Mouse (Mus musculus) hindbrain, postnatal 0 days (tissue): ENCODE measurements around the gene Dnajb12. TPM values are rescaled to one million over a fixed set of nuclear protein-coding genes. Genes with fewer than 3 reads are reported as not detected.

Experiments used
- ATAC-seq: fragments of 200-750 bp; cut with Nextera tagmentation; 2 replicates; pipeline ENCODE4 v1.8.0; 2017; ENCODE audit warnings: mild to moderate bottlenecking, moderate TSS enrichment, moderate library complexity
- DNase-seq: peaks from one replicate; pipeline ENCODE4 v3.0.0-alpha.2; 2015; ENCODE audit warnings: low spot score
- H3K27ac ChIP-seq: fragments of 300-500 bp; sonication (generic); 2 replicates; pipeline ENCODE4 v1.5.1; 2014; ENCODE audit warnings: mild to moderate bottlenecking
- H3K27me3 ChIP-seq: fragments of 300-500 bp; sonication (generic); 2 replicates; pipeline ENCODE4 v1.6.1; 2014; ENCODE audit warnings: low read length, mixed read lengths; ENCODE audit not compliant: insufficient read depth
- H3K36me3 ChIP-seq: fragments of 300-500 bp; sonication (generic); 2 replicates; pipeline ENCODE4 v1.6.1; 2014; ENCODE audit warnings: low read length, mixed read lengths; ENCODE audit not compliant: insufficient read depth
- H3K4me1 ChIP-seq: fragments of 300-500 bp; sonication (generic); 2 replicates; pipeline ENCODE4 v1.6.1; 2014; ENCODE audit warnings: antibody characterized with exemption, low read length, mixed read lengths; ENCODE audit not compliant: insufficient read depth
- H3K4me2 ChIP-seq: fragments of 300-500 bp; sonication (generic); 2 replicates; pipeline ENCODE4 v1.6.1; 2014; ENCODE audit warnings: low read depth, mild to moderate bottlenecking, low read length, moderate library complexity, mixed read lengths
- H3K4me3 ChIP-seq: fragments of 300-500 bp; sonication (generic); 2 replicates; pipeline ENCODE4 v1.5.1; 2014; ENCODE audit warnings: low read length
- H3K9ac ChIP-seq: fragments of 300-500 bp; sonication (generic); replicated peaks from 2 replicates; pipeline ENCODE4 v1.6.1; 2014; ENCODE audit warnings: mild to moderate bottlenecking, low read length, moderate library complexity, mixed read lengths
- H3K9me3 ChIP-seq: fragments of 300-500 bp; sonication (generic); 2 replicates; pipeline ENCODE4 v1.6.1; 2016; ENCODE audit warnings: low read length, mixed read lengths
- CTCF ChIP-seq: IDR thresholded peaks from 2 replicates; pipeline ENCODE4 v1.5.1; 2016; ENCODE audit warnings: antibody characterized with exemption, control low read depth, low read depth
- WGBS: fragments of 180-500 bp; shearing (Covaris S2); extraction: QIAGEN DNeasy Blood & Tissue Kit; methylation state at CpG from one replicate; pipeline ENCODE4 v1.1.7; 2014; 5-methylcytosine and 5-hydroxymethylcytosine counted together
- polyA plus RNA-seq: library from polyadenylated mRNA; unstranded; fragments of >200 nt; fragmentation: Nextera tagmentation; extraction: Ambion mirVana; gene quantifications from 2 replicates; pipeline ENCODE4 v1.2.1, GENCODE M21; 2015
- total RNA-seq: library from RNA; depleted of rRNA; stranded (reverse); fragments of >200 nt; gene quantifications from 2 replicates; pipeline ENCODE4 v1.2.3, GENCODE M21; 2014

The Dnajb12 gene
- total and polyA plus RNA-seq, 2 experiments from 2014 or later, result 26.4 to 56.8 TPM

GRCm38 (mm10) chr10:59903170-59903569 is 23.8 kb downstream of the Dnajb12 start:
- no peaks in the 10 kb centered on the region for H3K9me3 ChIP-seq
- H3K36me3 ChIP-seq, result no peaks in the 10 kb centered on the region
- H3K4me1 ChIP-seq, result peaks cover 24% of the 10 kb centered on the region
- no peak for TF ChIP-seq CTCF
- no peak overlapping the region for H3K9ac ChIP-seq
- 41% methylated on average over 7 of the region's 7 CpGs for whole genome bisulfite sequencing
- no peak overlapping the region for H3K4me3 ChIP-seq
- H3K4me2 ChIP-seq, result no peak overlapping the region
- no peaks in the 10 kb centered on the region for H3K27me3 ChIP-seq
- DNase-seq (no peak), ATAC-seq (no peak)
- H3K27ac ChIP-seq, result peak overlapping the region; percentile 15; the same call in 1 of the 2 replicates

- no peak for ATAC-seq
- Histone ChIP-seq H3K4me3 (no peak overlapping the region), H3K27me3 (no peaks in the 10 kb centered on the region), H3K9me3 (no peaks in the 10 kb centered on the region), H3K4me2 (no peak overlapping the region), H3K9ac (no peak overlapping the region), H3K4me1 (peaks cover 16% of the 10 kb centered on the region; the same call in 1 of the 2 replicates), H3K27ac (no peak overlapping the region), H3K36me3 (no peaks in the 10 kb centered on the region)
- TF ChIP-seq CTCF, result no peak
- 76% methylated on average over 3 of the region's 3 CpGs for WGBS
- DNase-seq, result no peak
These were observed 27.8 kb downstream of the Dnajb12 start for GRCm38 (mm10) chr10:59907080-59907609.

GRCm38 (mm10) chr10:59907695-59908299 is 28.4 kb downstream of the Dnajb12 start:
- Histone ChIP-seq H3K4me2 (no peak overlapping the region), H3K36me3 (no peaks in the 10 kb centered on the region), H3K4me3 (no peak overlapping the region), H3K27me3 (no peaks in the 10 kb centered on the region), H3K27ac (no peak overlapping the region; the same call in 1 of the 2 replicates), H3K4me1 (peaks cover 16% of the 10 kb centered on the region; the same call in 1 of the 2 replicates), H3K9me3 (no peaks in the 10 kb centered on the region), H3K9ac (no peak overlapping the region)
- WGBS, result 21% methylated on average over 7 of the region's 7 CpGs
- ATAC-seq (peak; percentile 31; the same call in 1 of the 2 replicates), DNase-seq (no peak)
- TF ChIP-seq CTCF, result no peak

- H3K27me3 ChIP-seq, result no peaks in the 10 kb centered on the region
- no peaks in the 10 kb centered on the region for H3K36me3 ChIP-seq
- ATAC-seq (peak; percentile 8; the same call in 1 of the 2 replicates), DNase-seq (no peak)
- H3K4me3 ChIP-seq, result no peak overlapping the region
- no peak overlapping the region for H3K9ac ChIP-seq
- no peak for TF ChIP-seq CTCF
- H3K27ac ChIP-seq, result no peak overlapping the region
- H3K4me1 ChIP-seq, result peaks cover 16% of the 10 kb centered on the region; the same call in 1 of the 2 replicates
- no peaks in the 10 kb centered on the region for H3K9me3 ChIP-seq
- WGBS, result 47% methylated on average over 7 of the region's 7 CpGs
- no peak overlapping the region for H3K4me2 ChIP-seq
These were observed 29.5 kb downstream of the Dnajb12 start for GRCm38 (mm10) chr10:59908776-59909315.

- WGBS, result 10% methylated on average over 14 of the region's 14 CpGs
- peak overlapping the region; percentile 8; the same call in 1 of the 2 replicates for H3K4me2 ChIP-seq
- DNase-seq, result peak; percentile 67
- H3K9ac ChIP-seq, result no peak overlapping the region
- ATAC-seq, result peak; percentile 28; the same call in 1 of the 2 replicates
- H3K36me3 ChIP-seq, result no peaks in the 10 kb centered on the region
- TF ChIP-seq CTCF, result no peak
- H3K27ac ChIP-seq, result peak overlapping the region; percentile 37
- H3K9me3 ChIP-seq, result no peaks in the 10 kb centered on the region
- H3K27me3 ChIP-seq, result no peaks in the 10 kb centered on the region
- H3K4me3 ChIP-seq, result no peak overlapping the region
- H3K4me1 ChIP-seq, result peaks cover 16% of the 10 kb centered on the region; the same call in 1 of the 2 replicates
These were observed 30.0 kb downstream of the Dnajb12 start for GRCm38 (mm10) chr10:59909357-59909847.

- DNase-seq (no peak), ATAC-seq (no peak)
- Histone ChIP-seq H3K36me3 (no peaks in the 10 kb centered on the region), H3K4me1 (peaks cover 16% of the 10 kb centered on the region; the same call in 1 of the 2 replicates), H3K9ac (no peak overlapping the region), H3K4me2 (0 out of 2 replicates have a peak overlapping the region, but pooled peaks have one; percentile 30), H3K27me3 (no peaks in the 10 kb centered on the region), H3K4me3 (no peak overlapping the region), H3K27ac (no peak overlapping the region), H3K9me3 (no peaks in the 10 kb centered on the region)
- no peak for TF ChIP-seq CTCF
- WGBS, result 21% methylated on average over 6 of the region's 6 CpGs
These were observed 31.7 kb downstream of the Dnajb12 start for GRCm38 (mm10) chr10:59911091-59911490.
